Mouse (Mus musculus) left cerebral cortex, adult 18-20 months (tissue): ENCODE data around the gene Dnajc6. TPM values are rescaled to one million over a fixed set of nuclear protein-coding genes. Genes with fewer than 3 reads are reported as not detected.

Experiments
- DNase-seq, 2 experiments: peaks; one replicate each; pipeline ENCODE4 v3.0.0; 2021 to 2022; ENCODE audit warnings: low spot score in 2 of 2, mixed read lengths in 1 of 2
- long read RNA-seq, 2 experiments: library from polyadenylated mRNA; stranded (forward); transcript quantifications; one replicate each; pipeline ENCODE4 v2.0.0; 2021
- total RNA-seq, 2 experiments: library from RNA; stranded (reverse); gene quantifications; 2 replicates each; pipeline ENCODE4 v1.2.3; 2021

Dnajc6 gene
- total RNA-seq = 100 to 1,000 TPM; 306 to 307 TPM
- long read RNA-seq, experiment 1, full-length matches to known transcripts = 57 of 186 reads
- long read RNA-seq, experiment 1, partial matches to known transcripts = 115 of 186 reads
- long read RNA-seq, experiment 1, other reads (novel, unspliced or antisense) = 14 of 186 reads
- long read RNA-seq, experiment 2, full-length matches to known transcripts = 20 of 129 reads
- long read RNA-seq, experiment 2, partial matches to known transcripts = 70 of 129 reads
- long read RNA-seq, experiment 2, other reads (novel, unspliced or antisense) = 39 of 129 reads

DNA sequence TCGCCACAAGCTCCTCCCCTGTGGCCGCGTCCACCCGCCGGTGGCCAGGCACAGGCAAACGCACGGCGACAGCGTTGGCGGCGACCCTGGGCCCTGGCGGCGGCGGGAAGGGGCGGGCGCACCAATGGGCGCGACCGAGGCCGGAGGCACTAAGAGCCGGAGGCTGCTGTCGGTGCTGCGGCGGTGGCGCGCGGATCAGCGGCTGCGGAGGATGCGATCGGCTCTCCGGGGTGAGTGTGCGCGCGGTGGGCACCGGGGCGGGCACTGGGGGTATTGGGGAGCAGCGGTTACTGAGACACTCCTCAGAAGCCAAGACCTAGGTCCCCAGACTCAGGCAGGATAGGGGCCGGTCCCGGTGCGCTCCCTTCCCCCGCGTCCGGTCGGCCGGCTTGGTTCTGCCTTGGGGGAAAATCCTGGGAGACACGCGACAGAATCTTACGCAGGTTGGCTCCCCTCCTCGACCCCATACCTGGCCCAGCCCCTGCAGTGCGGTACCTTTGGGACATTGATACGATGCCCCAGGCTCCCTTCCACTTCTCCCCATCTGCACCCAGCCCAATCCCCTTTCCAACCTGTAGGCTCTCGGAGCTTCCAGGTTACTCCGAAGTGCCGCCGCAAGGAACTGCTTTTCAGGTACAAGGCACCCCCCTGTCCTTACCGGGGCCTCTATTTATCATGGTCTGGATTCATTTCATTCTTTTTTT lies at the start of gene Dnajc6:
Gene Dnajc6, plus strand, starts transcription at position 115 of the 704 bp plus-strand sequence.
- peak in 1 of 2 experiments; percentile 36 for DNase-seq

DNA sequence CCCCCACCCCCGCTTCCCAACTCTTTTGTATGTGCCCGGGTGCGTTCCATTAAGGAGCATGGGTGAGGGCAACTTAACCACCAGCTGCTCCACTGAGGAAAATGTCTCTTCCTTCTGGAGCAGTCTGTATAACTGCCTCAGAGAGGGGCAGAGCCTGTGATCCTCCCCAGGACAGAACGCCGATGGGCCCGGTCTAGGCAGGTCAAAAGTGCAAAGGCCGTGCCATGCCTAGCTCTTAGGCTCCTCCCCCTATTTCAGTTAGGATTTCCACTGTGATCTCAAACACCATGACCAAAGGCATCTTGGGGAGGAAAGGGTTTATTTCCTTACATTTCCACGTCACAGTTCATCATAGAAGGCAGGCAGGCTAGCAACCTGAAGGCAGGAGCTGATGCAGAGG lies 47.7 kb upstream of the Dnajc6 start:
- DNase-seq = no peak

DNA sequence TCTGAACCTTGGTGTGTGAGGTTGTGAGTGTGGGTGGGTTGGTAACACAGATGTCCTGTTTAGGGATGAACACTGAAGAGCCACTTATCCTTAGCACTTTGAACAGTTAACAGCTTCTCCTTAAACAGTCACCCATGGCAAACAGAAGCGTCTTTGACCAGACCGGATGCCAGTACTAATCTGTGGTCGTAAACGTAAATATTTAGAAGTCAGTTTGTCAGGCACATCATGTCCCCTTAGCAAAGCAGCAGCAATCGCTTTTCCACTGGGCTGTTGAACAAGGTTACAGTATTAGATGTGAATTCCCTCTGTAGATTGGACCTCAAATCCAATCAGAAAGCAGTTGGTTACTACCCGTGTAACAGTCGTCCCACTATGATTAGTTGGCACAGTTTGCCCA lies 47.1 kb upstream of the Dnajc6 start:
- no peak for DNase-seq

DNA sequence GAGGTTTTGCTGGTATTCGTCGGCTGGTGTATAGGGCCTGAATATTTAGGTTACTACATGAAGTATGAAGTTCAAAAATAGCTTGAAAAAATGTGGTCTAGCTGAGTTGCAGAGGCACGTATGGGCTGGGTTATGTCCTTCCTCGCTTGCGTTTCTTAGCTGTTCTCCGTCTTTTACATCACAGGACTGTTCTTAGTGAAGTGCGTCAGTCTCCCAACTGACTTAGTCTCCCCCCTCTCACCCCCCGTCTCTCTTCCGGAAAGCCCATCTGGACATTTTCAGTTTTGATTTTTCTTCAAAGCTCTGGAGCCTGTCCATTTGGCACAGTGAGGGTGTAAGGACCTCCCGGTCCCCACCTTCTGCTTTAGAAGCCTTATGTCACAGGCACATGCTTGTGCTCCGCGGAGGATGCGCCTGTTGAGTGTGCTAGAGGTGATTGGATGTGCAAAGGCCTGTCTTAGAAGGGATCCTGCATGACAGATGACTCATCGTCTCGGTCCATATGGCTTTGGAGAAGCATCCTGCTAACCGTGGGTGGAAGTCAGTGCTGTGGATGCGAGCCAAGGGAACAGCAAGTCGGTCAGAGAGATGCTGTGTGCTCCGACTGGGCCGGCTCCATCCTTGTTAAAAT lies 46.2 kb upstream of the Dnajc6 start:
- peak; percentile 81 to 88 for DNase-seq

DNA sequence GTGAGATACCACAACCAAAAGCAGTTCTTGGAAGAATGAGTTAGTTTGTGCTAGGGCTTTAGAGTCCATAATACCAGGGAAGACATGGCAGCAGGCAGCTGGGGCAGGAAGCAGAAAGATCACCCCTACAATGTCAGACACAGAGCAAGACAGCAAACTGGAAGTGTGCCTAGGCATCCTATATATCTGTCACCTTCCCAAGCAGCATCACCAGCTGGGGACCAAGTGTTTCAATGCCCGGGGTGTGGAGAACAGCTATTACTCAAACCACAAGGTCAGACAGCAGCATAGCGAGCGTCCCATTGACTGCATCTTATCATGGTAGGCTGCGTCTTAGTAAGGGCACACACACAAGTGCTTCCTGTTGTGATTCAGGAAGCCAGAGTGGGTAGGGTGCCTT lies 45.4 kb upstream of the Dnajc6 start:
- no peak for DNase-seq

DNA sequence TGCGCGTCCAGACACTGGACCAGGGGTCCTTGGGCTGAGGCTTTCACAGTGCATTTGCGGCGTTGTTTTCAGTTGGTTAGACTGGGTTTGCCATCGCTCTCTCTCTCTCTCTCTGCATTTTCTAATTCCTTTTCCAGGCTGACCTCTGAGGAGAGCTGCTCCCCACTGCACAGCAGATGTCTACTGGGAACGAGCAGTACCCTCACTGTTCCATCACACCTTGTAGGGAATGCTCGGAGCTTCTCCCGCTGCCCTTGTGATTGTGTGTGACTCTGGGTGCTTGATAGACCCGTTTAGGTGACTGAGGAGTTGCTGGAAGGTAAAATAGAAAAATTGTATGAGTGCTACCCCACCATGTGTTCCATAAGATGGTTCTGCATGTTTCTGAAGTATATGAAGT lies 43.6 kb upstream of the Dnajc6 start:
- no peak for DNase-seq

DNA sequence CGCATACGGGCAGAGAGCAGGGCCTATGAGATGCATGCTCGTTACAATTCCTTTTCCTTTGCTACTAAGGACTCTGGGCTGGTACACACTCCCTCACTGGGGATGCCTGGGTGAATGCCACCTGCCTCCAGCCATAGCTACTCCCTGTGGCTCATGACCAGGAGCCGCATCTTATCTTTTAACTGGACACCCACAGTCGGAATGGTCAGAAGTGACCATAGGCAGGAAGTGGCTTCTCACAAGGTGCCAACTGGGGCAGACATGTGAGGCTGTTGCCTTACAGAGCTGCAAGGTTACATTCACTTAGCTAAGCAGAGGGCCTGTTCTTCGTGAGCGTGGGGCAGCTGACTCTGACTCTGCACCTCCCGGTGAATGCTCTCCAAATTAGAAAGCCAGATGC lies 39.3 kb upstream of the Dnajc6 start:
- DNase-seq = no peak

DNA sequence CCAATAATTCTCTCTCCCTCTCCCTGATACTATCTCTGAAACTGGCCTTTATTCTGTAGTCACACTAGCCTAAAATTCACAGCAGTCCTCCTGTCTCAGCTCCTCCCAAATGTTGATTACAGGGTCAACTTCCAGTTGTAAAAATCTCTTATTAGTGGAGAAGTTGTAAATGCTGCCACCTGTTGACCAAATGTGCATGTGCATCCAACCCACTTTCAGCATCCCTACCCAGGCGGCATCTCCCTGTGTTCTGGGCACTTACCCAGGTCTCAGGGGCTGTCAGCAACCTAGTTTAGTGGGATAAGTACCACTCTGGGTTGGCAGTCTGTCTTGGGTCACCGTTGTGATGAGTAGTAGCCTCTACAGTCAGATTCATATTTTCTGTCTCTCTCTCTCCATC lies 38.1 kb upstream of the Dnajc6 start:
- peak; percentile 53 to 65 for DNase-seq

DNA sequence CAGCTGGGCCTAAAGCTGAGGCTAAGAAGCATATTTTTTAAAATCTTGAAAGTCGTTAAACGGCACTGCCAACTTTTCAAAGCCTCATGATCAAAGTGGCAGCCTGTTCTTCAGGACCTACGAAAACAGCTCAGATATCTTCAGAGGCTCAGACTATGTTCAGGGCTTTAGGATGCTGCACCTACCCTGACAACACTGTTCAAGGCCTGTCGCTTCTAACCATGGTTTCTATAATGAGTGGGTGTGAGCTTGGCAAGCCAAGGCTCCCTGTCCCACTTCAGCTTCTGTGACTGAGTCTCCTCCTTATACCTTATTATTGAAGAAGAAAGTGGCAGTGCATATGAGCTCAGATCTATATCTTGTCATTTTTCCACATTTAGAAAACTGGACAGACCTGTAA lies 37.1 kb upstream of the Dnajc6 start:
- DNase-seq = no peak

DNA sequence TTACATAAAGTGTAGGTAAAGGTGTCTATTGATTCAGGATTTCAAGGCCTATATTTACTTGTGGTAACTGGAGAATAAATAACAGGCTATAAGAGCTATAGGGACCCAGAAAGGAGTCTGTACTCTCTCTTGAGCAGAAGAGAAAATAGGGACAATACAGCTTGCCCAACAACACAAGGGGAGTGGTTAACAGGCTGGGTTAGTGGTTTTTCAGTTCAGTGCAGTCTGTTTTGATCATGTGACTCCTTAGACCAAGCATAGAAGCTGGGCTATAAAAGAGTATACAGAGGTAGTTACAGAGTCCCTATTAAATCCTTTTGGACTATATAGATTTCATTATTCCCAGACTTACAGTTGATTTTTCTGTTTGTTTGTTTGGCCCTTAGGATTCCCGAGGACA lies 36.3 kb upstream of the Dnajc6 start:
- DNase-seq = no peak

DNA sequence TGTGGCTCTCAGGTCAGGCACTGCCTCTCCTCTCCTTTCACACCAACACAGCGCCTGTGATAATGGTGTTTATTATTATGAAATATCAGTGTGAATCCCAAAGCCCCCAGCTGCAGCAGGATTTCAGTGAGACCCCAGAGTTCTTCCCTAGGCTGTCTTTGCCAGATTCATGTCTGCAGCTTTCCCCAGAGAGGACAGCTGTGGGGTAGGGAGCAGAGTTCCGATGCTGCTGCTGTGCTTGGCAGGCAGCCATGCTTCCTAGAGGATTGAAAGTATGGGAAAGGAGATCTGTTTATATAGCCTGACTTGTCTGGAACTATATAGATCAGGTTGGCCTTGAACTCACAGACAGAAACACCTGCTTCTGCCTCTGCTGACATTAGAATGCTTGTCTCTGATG lies 34.4 kb upstream of the Dnajc6 start:
- DNase-seq = no peak

DNA sequence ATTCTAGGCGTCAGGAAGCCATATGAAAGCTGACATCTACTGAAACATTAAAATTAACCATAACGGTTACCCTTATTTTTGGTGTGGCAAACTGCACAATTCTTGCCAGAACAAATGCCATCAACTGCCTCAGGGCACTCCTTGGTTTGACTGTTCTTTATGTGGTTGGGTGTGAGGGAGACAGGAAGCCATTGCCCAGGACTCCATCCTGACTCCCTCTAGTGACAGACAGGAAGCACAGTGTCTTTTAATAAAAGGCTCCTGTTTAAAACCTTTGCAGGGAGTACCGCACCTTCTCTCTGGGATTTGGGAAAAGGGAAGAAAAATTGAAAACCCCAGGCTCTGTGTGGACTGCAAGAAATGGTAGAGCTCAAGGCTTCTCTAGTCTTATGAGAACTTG lies 30.2 kb upstream of the Dnajc6 start:
- no peak for DNase-seq

DNA sequence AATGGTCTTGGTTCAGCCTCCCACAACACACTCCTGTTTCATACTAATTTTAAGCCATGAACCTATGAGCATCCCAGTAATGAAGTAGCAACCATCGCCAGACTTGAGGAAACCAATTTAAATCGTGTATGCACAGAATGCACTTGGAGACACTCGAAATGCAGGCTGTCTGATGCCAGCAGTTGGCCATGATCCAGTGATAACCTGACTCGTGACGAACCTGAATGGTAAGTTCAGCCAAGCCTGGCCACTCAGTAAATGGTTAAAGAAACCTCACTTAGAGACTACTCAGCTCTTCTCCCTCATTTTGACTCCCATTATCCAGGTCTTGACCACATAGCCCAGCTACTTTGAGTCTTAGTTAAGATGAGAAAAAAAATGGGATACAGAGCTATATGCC lies 27.2 kb upstream of the Dnajc6 start:
- no peak for DNase-seq

DNA sequence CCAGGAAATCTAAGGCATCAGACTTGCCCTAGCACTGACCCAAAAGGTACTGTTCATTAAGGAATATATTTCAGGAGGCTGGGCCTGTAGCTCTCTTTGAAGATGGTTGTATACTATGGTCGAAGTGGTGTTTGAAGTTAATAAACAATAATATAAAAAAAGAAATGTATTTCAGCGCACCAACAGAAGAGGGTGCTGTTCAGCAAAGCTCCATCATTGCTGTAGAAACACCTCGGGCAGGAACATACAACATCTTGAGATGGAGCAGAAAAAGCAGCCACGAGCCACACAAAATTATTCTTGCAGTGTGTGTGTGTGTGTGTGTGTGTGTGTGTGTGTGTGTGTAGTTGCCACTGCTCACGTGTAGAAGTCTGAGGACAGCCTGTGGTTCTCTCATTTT lies 25.9 kb upstream of the Dnajc6 start:
- no peak for DNase-seq

DNA sequence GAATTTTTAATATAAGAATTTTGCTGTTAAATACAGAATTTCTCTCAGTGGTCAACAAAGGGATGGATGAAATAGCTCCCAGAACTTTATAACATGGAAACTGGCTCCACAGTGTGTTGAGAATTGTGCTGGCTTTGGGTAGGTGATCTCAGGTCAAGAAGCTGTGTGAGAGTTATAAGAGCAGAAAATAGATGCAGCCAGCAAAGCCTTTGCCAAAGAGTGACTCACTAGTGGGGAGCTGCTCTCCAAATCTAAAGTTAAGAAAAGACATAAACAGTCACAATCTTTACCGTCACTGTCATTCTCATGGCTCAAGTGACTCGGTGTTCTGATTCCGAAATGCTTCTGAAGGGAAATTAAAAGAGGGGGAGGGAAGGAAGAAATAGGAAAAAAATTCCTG lies 23.7 kb upstream of the Dnajc6 start:
- peak in 1 of 2 experiments; percentile 23 for DNase-seq

DNA sequence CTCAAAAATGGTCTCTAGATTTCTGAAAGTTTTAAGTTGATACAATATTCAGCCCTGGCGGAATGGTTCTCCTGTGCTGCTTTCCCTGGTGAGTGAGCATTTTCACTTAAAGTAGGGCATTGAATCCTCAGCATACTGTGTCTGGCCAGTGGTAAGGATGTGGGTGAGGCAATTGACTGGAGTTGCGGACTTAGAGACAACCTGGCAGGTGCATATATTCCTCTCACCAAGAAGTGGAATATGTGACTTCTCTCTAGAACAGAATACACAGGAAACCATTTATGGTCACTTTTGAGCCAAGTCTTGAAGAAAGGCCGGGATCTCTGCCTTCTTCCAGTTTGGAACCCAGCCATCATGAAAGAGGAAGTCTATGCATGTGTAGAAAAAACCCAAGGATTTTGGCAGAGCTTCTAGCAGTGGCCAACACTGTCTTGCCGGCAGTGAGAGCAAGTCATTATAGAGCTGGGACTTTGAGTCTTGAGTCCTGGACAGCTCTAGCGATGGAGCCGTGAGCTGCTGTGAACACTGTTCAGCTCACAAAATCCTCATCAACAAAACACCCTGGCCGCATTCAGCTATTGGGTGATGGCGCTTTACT lies 6.0 kb upstream of the Dnajc6 start:
- no peak for DNase-seq

DNA sequence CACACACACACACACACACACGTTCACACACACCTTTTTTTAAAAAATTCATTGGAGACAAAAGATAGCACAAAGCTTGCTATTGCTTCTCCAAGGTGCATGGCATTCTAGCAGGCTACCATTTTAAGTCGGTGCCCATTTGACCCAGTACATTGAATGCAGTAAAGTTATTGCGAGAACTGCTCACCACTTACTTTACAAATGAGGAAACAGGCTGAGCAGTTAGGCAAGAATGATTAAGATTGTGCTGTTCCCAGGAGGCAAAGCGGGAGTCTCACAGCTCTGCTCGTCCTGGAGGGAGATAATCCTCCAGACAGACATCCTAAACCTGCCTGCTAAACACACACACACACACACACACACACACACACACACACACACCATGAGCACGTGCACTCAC lies 4.7 kb upstream of the Dnajc6 start:
- no peak for DNase-seq

DNA sequence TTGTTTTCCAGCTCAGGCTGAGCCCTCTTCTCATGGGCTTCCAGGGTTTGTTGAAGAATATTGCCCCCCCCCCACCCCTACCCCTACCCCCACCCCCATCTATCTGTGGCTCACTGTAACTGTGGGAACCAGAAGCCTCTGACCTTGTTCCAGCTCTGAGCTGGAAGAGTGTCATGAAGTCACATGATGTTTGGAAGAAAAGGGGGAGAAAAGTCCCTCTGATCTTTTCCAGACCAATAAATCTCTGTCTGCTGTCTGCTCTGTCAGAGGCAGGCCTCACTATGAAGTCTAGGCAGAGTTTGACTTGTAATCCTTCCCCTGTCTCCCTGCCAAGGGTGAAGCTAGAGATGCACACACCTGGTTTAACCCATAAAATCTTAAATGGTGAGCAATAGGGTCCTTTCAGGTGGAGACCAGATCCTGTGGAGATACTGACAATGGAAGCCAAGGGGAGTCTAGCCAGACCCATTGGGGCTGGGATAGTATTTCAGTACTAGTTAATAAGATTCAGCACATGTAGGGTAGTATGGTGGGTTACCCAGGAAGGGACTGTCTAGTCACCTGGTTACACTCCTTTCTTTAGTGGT lies 2.7 kb upstream of the Dnajc6 start:
- DNase-seq = no peak

DNA sequence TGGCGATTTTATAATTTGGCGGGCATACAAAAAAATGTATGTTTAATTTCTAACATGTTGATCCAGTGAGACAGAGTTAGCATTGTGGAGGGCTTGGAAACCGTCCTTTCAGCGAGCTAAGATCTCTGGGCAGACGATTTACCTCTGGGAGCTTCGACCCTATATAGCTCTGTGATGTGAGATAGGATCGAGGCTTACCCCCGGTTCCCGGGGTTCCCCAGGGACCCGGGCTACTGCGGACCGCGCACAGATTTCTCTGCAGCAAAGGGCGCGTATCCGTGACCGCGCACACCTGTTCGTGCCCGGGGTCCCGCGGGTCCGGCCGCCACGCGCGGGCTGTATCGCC lies 287 bp upstream of the Dnajc6 start:
- DNase-seq = no peak

DNA sequence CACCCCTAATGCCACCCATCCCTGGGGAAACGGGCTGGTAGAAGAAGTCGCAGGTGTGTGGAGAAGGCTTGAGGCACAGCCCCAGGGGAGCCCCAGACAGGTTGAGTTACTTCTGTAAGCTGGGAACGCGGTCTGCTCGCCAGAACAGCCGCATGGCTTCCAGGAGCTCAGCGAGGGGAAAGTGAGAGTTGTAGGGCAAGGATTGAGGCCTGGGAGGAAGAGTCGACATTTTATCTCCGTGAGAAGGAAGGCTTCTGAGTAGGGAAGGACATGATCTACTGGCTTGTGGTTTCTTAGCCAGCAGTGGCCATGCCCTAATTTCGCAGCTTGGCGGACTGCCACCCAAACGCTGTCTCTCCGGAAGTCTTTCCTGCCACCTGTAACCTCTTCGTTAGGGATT lies 888 bp downstream of the Dnajc6 start:
- DNase-seq = no peak

DNA sequence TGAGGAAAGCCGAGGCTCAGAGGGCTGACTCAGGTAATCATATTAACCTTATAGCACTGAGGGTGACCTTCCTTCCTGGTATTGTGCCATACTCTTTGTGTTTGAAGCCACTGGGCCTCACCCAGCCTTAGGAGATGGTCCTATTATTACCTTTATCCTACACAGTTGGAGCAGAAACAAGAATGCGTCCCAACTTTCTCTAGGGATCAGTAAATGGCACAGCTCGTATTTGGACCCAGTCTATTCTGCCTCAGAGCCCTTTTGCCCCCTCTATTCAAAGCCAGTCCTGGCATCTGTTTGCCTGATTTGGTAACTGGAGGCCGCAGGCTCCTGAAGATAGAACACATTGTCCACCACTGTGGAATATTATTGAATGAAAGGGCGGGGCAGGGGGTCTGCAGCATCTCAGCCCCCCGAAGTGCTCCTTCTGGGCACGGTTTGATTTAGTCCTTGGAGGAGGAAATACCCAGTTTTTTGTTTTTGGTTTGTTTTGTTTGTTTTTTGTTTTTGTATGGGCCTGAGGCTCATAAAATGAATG lies 8.1 kb downstream of the Dnajc6 start:
- DNase-seq = no peak

DNA sequence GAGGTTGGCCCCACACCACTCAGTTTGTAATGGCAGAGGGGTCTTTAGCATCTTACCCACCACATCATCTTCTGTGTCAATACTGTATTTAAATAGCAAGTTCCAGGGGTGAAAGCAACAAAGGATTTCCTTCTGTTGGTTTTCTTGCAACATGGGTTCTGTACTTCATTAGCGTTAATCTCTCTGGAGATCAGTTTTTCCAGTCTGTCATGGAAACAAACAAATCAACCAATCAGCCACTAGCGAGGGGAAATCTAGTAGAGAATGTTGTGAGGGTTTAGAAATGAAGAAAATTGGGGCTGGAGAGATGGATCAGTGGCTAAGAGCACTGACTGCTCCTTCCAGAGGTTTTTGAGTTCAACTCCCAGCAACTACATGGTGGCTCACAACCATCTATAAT lies 9.5 kb downstream of the Dnajc6 start:
- no peak for DNase-seq
